Mouse (Mus musculus) cortical plate, adult 2 months (tissue): Measurements from ENCODE around the gene Kctd21. TPM values are rescaled to one million over a fixed set of nuclear protein-coding genes. Genes with fewer than 3 reads are reported as not detected.

Experiments used
- H3K27ac ChIP-seq: fragments of 200-500 bp; 2 replicates; pipeline ENCODE4 v1.5.1; 2012; ENCODE audit warnings: low read length, control low read depth, inconsistent platforms; ENCODE audit not compliant: insufficient read depth
- H3K4me1 ChIP-seq: fragments of 200-500 bp; 2 replicates; pipeline ENCODE4 v1.6.1; 2011; ENCODE audit warnings: low read length; ENCODE audit not compliant: control insufficient read depth, insufficient read depth
- H3K4me3 ChIP-seq: fragments of 200-500 bp; 2 replicates; pipeline ENCODE4 v1.5.1; 2011; ENCODE audit warnings: mild to moderate bottlenecking, low read length, control low read depth; ENCODE audit not compliant: insufficient read depth
- CTCF ChIP-seq: fragments of 200-500 bp; IDR thresholded peaks from 2 replicates; pipeline ENCODE4 v1.5.1; 2011; ENCODE audit warnings: mild to moderate bottlenecking, control low read depth, low read length; ENCODE audit not compliant: insufficient read depth; ENCODE audit errors: extremely low read depth
- POLR2A ChIP-seq: fragments of 200-500 bp; IDR thresholded peaks from 2 replicates; pipeline ENCODE4 v1.6.1; 2011; ENCODE audit warnings: mild to moderate bottlenecking, low read length, control low read depth; ENCODE audit not compliant: insufficient read depth; ENCODE audit errors: extremely low read depth
- polyA plus RNA-seq: library from polyadenylated mRNA; depleted of rRNA; stranded (reverse); fragments of >200 nt; gene quantifications from 2 replicates; pipeline ENCODE4 v1.2.3, GENCODE M21; 2012

Kctd21 gene
- polyA plus RNA-seq, 1 experiment, result 14.8 TPM

GRCm38 (mm10) chr7:97332667-97333041, 527 bp downstream of the Kctd21 start:
- peak overlapping the region; percentile 92 for H3K4me3 ChIP-seq
- no peak overlapping the region for H3K27ac ChIP-seq
- no peaks in the 10 kb centered on the region; the same call in 1 of the 2 replicates for H3K4me1 ChIP-seq
- TF ChIP-seq POLR2A (no peak; the same call in 1 of the 2 replicates), CTCF (no peak)

GRCm38 (mm10) chr7:97333113-97333898, 1.2 kb downstream of the Kctd21 start:
- no peak for TF ChIP-seq CTCF
- no peak for TF ChIP-seq POLR2A
- no peak overlapping the region for H3K27ac ChIP-seq

GRCm38 (mm10) chr7:97334406-97334805, 2.3 kb downstream of the Kctd21 start:
- TF ChIP-seq POLR2A, result no peak
- no peak for TF ChIP-seq CTCF
- Histone ChIP-seq H3K4me1 (peaks cover 1% of the 10 kb centered on the region; the same call in 1 of the 2 replicates), H3K4me3 (no peak overlapping the region)

More at GRCm38 (mm10) chr7:97333113-97333898, 1.2 kb downstream of the Kctd21 start:
- no peaks in the 10 kb centered on the region; the same call in 1 of the 2 replicates for H3K4me1 ChIP-seq
- H3K4me3 ChIP-seq, result peak overlapping the region; percentile 92; the same call in 1 of the 2 replicates

GRCm38 (mm10) chr7:97336678-97337077, 4.6 kb downstream of the Kctd21 start:
- TF ChIP-seq CTCF, result no peak
- no peak for TF ChIP-seq POLR2A
- H3K4me1 ChIP-seq, result peaks cover 1% of the 10 kb centered on the region; the same call in 1 of the 2 replicates
- no peak overlapping the region for H3K4me3 ChIP-seq
- no peak overlapping the region for H3K27ac ChIP-seq

More at GRCm38 (mm10) chr7:97334406-97334805, 2.3 kb downstream of the Kctd21 start:
- H3K27ac ChIP-seq, result no peak overlapping the region

GRCm38 (mm10) chr7:97338593-97338992, 6.5 kb downstream of the Kctd21 start:
- Histone ChIP-seq H3K27ac (no peak overlapping the region), H3K4me3 (no peak overlapping the region), H3K4me1 (peaks cover 1% of the 10 kb centered on the region; the same call in 1 of the 2 replicates)
- TF ChIP-seq CTCF (no peak), POLR2A (no peak)

GRCm38 (mm10) chr7:97339623-97340022, 7.5 kb downstream of the Kctd21 start:
- H3K27ac ChIP-seq, result no peak overlapping the region

GRCm38 (mm10) chr7:97340907-97341849, 9.1 kb downstream of the Kctd21 start:
- H3K4me1 ChIP-seq, result peaks cover 11% of the 10 kb centered on the region
- H3K27ac ChIP-seq, result no peak overlapping the region
- no peak overlapping the region for H3K4me3 ChIP-seq
- TF ChIP-seq CTCF (no peak), POLR2A (no peak)

More at GRCm38 (mm10) chr7:97339623-97340022, 7.5 kb downstream of the Kctd21 start:
- TF ChIP-seq CTCF (no peak), POLR2A (no peak)
- Histone ChIP-seq H3K4me1 (peaks cover 5% of the 10 kb centered on the region), H3K4me3 (no peak overlapping the region)

GRCm38 (mm10) chr7:97342961-97343360, 10.8 kb downstream of the Kctd21 start:
- Histone ChIP-seq H3K4me1 (peaks cover 11% of the 10 kb centered on the region), H3K4me3 (no peak overlapping the region), H3K27ac (no peak overlapping the region)
- TF ChIP-seq POLR2A, result no peak
- TF ChIP-seq CTCF, result no peak

GRCm38 (mm10) chr7:97344655-97345054, 12.5 kb downstream of the Kctd21 start:
- TF ChIP-seq CTCF (no peak), POLR2A (no peak)
- peak overlapping the region; percentile 63; the same call in 1 of the 2 replicates for H3K27ac ChIP-seq
- no peak overlapping the region for H3K4me3 ChIP-seq
- H3K4me1 ChIP-seq, result peaks cover 10% of the 10 kb centered on the region
